ENCODE assay signal across 22 mouse cellular contexts in genomic region chrX:112984073-112984472, GRCm38 (mm10).
DNase-seq lines count a peak whose midpoint lies in the region; ATAC-seq and TF ChIP-seq lines count a peak whose summit lies in the region.
"Had no signal": no experiment of that assay in that cellular context is flagged by ENCODE, and none has a peak within 500 bp of the region (broad histone marks: within the 10 kb centered on the region; RNA-seq: fewer than 3 reads in every experiment).

No protein-coding gene starts in this region.

- 44% methylated on average over 3 of the region's 3 CpGs for WGBS in liver, embryonic 16.5 days (ENCODE audit: insufficient replicate concordance)
- WGBS in liver, embryonic 12.5 days (ENCODE audit: insufficient replicate concordance), result 54% methylated on average over 3 of the region's 3 CpGs
- WGBS in liver, postnatal 0 days (ENCODE audit: insufficient replicate concordance), result 50% methylated on average over 3 of the region's 3 CpGs

- no peak for TF ChIP-seq EP300 in liver, postnatal 0 days (IDR thresholded peaks at IDR 0.05; ENCODE audit: low read depth)

- peak; percentile 6 for DNase-seq in embryo, embryonic 10 days (ENCODE audit: low spot score)
- no peak for DNase-seq in embryo, embryonic 9.5 days (ENCODE audit: extremely low spot score)
- peak; percentile 10 for DNase-seq in liver, postnatal 0 days
- no peak for DNase-seq in T-cell, adult 2 months (ENCODE audit: low spot score)
- DNase-seq: adrenal gland, postnatal 10 days; adrenal gland, postnatal 36 days; cerebellum, adult 18-20 months; cerebellum, adult 9-10 months; cerebellum, postnatal 14 days; gastrocnemius, adult 2 months; gastrocnemius, postnatal 14 days; heart, adult 11 months had no signal

- peak; percentile 66 for ATAC-seq in liver, embryonic 16.5 days (ENCODE audit: low read depth)
- no peak for ATAC-seq in liver, embryonic 12.5 days
- ATAC-seq in liver, postnatal 0 days, result peak; percentile 94
- ATAC-seq: forebrain, embryonic 13.5 days; forebrain, embryonic 16.5 days; intestine, postnatal 0 days; Patski had no signal

- H3K9ac ChIP-seq in liver, embryonic 16.5 days (ENCODE audit: low read depth, low read length), result no peak overlapping the region
- no peak overlapping the region for H3K9ac ChIP-seq in liver, embryonic 12.5 days
- no peak overlapping the region for H3K9ac ChIP-seq in liver, postnatal 0 days (replicated peaks)
- H3K9ac ChIP-seq: forebrain, embryonic 13.5 days; hindbrain, embryonic 12.5 days; hindbrain, embryonic 15.5 days had no signal

- TF ChIP-seq CTCF in liver, postnatal 0 days (IDR thresholded peaks at IDR 0.05; ENCODE audit: low read depth), result no peak

- H3K4me2 ChIP-seq in liver, embryonic 16.5 days (ENCODE audit: low read depth, low read length), result no peak overlapping the region
- no peak overlapping the region for H3K4me2 ChIP-seq in liver, embryonic 12.5 days
- no peak overlapping the region for H3K4me2 ChIP-seq in liver, postnatal 0 days (ENCODE audit: low read depth, low read length)
- H3K4me2 ChIP-seq: forebrain, embryonic 13.5 days; heart, embryonic 11.5 days; hindbrain, embryonic 12.5 days; hindbrain, embryonic 15.5 days had no signal

- no peaks in the 10 kb centered on the region for H3K27me3 ChIP-seq in liver, embryonic 16.5 days (ENCODE audit: control insufficient read depth, insufficient read depth, low read depth, low read length)
- H3K27me3 ChIP-seq in liver, embryonic 12.5 days (replicated peaks), result no peaks in the 10 kb centered on the region
- no peaks in the 10 kb centered on the region for H3K27me3 ChIP-seq in liver, postnatal 0 days (ENCODE audit: insufficient read depth, low read length)
- H3K27me3 ChIP-seq: forebrain, embryonic 13.5 days; hindbrain, embryonic 12.5 days; hindbrain, embryonic 15.5 days had no signal

- no peaks in the 10 kb centered on the region for H3K36me3 ChIP-seq in liver, embryonic 16.5 days (ENCODE audit: control insufficient read depth, insufficient read depth)
- no peaks in the 10 kb centered on the region for H3K36me3 ChIP-seq in liver, embryonic 12.5 days
- H3K36me3 ChIP-seq in liver, postnatal 0 days (replicated peaks; ENCODE audit: insufficient read depth, low read length), result no peaks in the 10 kb centered on the region
- H3K36me3 ChIP-seq: forebrain, embryonic 10.5 days; hindbrain, embryonic 12.5 days; hindbrain, embryonic 15.5 days had no signal

- no peak overlapping the region for H3K4me3 ChIP-seq in liver, embryonic 16.5 days (ENCODE audit: low read depth, low read length)
- no peak overlapping the region for H3K4me3 ChIP-seq in liver, embryonic 12.5 days
- no peak overlapping the region for H3K4me3 ChIP-seq in liver, postnatal 0 days (ENCODE audit: low read depth, low read length)
- H3K4me3 ChIP-seq: forebrain, embryonic 10.5 days; forebrain, embryonic 13.5 days; gastrocnemius, adult 2 months; hindbrain, embryonic 12.5 days; hindbrain, embryonic 15.5 days had no signal

- H3K27ac ChIP-seq in liver, embryonic 16.5 days (ENCODE audit: low read length), result no peak overlapping the region
- no peak overlapping the region for H3K27ac ChIP-seq in liver, embryonic 12.5 days
- H3K27ac ChIP-seq in liver, postnatal 0 days (ENCODE audit: low read depth), result no peak overlapping the region
- H3K27ac ChIP-seq: forebrain, embryonic 10.5 days; forebrain, embryonic 13.5 days; gastrocnemius, adult 2 months; hindbrain, embryonic 12.5 days; hindbrain, embryonic 15.5 days had no signal

- H3K9me3 ChIP-seq in liver, embryonic 16.5 days (replicated peaks; ENCODE audit: control insufficient read depth, low read length), result no peaks in the 10 kb centered on the region
- H3K9me3 ChIP-seq in liver, embryonic 12.5 days (replicated peaks), result no peaks in the 10 kb centered on the region
- no peaks in the 10 kb centered on the region for H3K9me3 ChIP-seq in liver, postnatal 0 days (ENCODE audit: low read length)
- H3K9me3 ChIP-seq: forebrain, embryonic 10.5 days; forebrain, embryonic 13.5 days; hindbrain, embryonic 12.5 days; hindbrain, embryonic 15.5 days had no signal

- H3K4me1 ChIP-seq in liver, embryonic 16.5 days (ENCODE audit: control insufficient read depth, low read depth, low read length), result no peaks in the 10 kb centered on the region
- no peaks in the 10 kb centered on the region for H3K4me1 ChIP-seq in liver, embryonic 12.5 days
- H3K4me1 ChIP-seq in liver, postnatal 0 days (ENCODE audit: insufficient read depth), result no peaks in the 10 kb centered on the region
- H3K4me1 ChIP-seq: forebrain, embryonic 10.5 days; forebrain, embryonic 13.5 days; hindbrain, embryonic 12.5 days; hindbrain, embryonic 15.5 days had no signal

Comparison
In these comparisons a context has a peak if more than half of its experiments do, and no peak if none do; other contexts are left out.
1. DNase-seq: peak in embryo, embryonic 10 days (single experiment) and liver, postnatal 0 days (single experiment); none in embryo, embryonic 9.5 days (single experiment) and T-cell, adult 2 months (single experiment).